Mouse (Mus musculus): ENCODE data around the gene Pparg.

Pparg gene

DNA sequence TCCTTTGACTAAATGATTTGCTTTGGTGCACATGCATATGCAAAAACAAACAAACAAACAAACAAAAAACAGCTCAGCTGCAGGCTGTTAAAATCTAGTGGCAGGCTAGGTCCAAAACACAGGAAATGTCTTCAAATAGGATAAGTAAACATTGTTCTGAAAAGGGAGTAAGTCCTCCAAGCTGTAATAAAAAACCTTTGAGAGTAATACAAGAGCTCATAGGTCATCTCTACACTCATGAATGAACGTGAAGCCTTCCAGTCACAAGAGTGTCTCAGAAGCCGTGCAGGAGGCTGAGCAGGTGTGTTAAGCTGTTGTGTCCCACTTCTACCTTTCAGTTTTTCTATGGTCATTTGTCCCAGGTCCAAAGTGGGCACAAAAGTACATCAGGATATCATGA, 102.6 kb downstream of the Pparg start:
- no peak for DNase-seq (ENCODE audit: low spot score in 2 of 2)

DNA sequence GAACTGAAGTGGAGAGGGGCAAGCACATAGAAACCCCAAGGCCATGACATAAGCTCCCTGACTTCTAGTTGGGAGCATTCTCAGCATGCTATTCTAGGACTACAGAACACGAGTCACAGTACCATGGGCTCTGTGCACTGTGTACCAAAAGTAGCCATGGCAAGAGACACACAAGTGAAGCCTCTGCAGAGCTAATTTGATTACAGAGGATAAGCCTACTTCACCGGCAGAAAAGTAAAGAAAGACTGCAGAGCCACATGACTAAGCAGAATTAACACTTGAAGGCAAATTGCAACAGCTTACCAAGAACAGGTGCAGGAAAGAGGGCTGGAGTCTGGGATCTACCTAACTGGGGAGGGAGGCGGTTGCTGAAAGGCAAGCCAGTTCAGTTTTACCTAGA, 103.9 kb downstream of the Pparg start:
- DNase-seq (ENCODE audit: low spot score in 2 of 2), result no peak

DNA sequence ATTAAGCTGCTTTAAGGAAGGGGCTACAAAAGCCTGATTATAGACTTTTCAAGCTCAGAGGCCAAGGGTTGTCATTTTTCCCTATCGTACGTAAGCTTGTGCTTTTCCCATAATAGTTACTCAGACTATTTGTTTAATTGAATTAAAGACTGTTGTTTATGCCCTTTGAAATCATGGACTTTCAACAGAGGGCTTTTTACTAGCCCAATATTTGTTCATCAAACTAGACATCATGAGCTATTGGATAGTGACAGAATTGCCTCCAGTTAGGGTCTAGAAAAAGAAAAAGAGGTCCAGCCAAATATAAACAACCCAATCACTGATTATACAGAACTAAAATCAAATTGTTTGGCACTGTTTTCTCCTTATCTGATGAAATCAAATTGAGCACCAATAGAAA, 104.7 kb downstream of the Pparg start:
- DNase-seq (ENCODE audit: low spot score in 2 of 2), result no peak

DNA sequence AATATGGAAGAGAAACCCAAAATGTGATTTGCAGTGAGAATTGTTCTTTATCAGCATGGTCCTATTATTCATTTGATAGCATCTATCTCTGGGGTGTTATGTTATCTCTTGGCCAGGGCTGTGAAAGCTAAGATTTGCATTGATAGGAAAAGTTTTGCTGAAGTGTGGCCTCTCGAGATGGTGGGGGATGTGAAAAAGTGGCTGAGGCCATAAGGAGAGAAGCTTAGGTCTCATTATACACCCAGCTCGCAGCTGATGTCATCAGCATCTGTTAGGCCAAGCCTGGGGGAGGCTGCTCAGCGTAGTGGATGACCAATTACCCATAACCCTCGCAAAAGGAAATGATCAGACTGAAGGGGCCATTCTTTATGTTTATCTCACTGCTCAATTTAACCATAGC, 105.1 kb downstream of the Pparg start:
- no peak for DNase-seq (ENCODE audit: low spot score in 2 of 2)

DNA sequence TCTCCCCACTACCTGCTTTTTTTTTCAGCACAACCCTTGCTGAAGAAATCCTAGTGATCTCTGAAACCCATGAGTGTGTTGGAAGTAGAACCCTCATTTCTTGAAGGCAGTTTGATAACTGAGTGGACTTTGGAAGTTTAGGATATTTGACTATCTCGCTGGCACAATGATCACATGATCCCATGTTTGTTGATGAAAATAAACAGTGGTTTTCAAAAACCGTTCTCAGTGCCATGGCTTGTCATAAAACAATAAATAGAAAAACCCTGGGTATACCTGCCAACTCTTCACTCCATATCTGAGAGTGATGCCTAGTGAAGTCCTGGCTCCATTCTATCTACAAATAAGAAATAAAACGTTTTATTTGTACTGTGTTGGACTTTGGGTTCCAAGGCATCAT, 105.8 kb downstream of the Pparg start:
- no peak for DNase-seq (ENCODE audit: low spot score in 2 of 2)

DNA sequence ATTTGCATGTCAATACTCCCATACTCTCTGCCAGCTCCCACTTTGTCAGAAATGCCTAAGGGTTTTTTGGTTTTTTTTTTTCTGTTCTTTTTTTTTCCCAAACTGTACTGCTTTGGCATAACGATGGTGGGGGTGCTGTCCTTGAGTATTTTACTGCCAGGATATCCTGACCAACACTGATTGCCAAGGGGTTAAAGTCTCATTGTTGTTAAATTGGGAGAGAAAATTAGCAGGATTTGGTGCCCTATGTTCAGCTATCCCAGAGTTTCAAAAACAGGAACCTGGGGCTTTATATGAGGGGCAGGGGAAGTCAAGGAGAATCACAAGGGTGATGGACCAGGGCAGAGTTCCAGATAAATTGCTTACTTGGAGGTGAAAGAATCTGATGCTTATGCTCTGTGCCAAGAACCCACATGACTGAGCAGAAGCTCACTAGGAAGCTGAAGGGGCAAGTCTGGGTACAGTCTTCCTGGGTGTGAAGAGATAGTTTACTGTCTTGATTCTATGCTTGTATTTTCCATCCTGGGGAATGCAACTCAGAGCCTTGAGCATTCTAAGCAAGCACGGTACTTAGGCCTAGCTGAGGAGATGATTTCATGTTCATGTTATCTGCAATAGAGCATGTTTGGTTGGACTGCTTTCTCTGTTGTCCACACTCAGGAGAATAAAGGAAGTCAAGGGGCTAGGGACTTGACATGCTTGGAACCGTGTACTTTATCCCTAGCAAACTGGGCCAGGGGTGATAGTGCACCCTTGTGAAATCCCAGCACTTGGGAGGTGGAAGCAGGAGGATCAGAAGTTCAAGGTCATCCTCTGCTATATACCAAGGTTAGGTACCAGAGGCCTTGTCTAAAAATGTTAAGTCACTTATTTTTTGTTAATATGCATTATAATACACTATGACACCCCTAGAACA, 109.2 kb downstream of the Pparg start:
- DNase-seq (ENCODE audit: low spot score in 2 of 2), result no peak

DNA sequence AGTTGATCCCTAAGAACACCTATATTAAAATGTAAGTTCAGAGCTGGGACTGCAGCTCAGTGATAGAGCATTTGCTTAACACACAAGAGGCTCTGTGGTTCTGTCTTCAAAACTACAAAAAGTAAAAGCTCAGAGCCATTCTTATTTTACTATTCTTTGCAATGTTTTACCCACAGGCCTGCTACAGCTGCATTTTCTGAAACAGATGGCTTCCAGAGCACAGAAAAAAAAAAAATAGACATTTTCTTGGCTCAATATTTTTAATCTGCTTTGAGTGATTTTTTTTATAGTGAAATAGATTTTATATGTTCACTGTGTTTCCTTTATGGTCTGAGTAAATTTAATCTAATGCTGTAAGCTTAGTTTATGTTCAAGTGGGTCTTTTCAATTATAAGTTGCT, 111.2 kb downstream of the Pparg start:
- DNase-seq (ENCODE audit: low spot score in 2 of 2), result no peak

DNA sequence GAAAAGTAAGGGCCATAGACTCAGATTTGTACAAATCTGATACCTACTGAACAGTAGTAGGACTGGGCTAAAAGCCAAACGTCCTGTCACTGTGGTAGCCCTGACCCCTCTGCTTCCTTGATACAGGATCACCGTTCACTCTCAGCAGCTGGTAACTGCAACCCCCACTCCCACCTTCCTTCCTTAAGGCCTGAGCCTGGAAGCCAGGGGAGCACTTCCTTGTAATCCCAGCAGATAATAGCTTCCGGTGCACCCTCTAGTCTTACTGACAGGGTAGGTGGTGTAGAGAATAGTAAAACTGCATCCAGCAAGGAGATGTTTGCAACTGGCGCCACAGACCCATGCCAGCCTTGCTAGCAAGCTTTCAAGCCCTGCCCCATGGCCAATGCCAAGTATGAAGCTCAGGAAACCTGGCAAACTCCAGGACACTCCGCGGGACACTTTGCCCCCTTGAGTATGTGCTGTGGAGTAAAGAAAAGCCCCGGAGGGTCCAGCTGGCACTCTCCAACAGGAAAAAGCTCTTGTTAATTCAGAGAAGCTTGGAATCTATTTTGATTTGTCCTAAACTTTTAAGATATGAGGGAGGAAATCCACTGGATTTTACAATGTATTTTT, 116.4 kb downstream of the Pparg start:
- DNase-seq (ENCODE audit: low spot score in 2 of 2), result no peak

DNA sequence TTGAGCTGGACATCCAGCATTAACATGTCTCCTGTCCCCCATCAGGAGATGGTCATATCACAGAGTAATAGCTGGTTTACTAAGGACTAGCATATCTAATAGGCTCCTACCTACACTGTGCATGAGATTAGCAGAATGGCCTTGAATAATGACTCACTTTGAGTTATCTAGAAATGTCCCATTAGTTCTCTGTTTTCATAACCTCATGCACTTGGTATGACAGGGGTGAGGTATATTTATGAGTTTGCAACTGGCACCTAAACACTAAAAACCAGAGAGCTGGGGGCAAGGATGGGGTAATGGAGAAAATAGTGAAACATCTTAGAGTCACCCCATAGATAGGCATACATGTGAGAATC, 119.2 kb downstream of the Pparg start:
- no peak for DNase-seq (ENCODE audit: low spot score in 2 of 2)

DNA sequence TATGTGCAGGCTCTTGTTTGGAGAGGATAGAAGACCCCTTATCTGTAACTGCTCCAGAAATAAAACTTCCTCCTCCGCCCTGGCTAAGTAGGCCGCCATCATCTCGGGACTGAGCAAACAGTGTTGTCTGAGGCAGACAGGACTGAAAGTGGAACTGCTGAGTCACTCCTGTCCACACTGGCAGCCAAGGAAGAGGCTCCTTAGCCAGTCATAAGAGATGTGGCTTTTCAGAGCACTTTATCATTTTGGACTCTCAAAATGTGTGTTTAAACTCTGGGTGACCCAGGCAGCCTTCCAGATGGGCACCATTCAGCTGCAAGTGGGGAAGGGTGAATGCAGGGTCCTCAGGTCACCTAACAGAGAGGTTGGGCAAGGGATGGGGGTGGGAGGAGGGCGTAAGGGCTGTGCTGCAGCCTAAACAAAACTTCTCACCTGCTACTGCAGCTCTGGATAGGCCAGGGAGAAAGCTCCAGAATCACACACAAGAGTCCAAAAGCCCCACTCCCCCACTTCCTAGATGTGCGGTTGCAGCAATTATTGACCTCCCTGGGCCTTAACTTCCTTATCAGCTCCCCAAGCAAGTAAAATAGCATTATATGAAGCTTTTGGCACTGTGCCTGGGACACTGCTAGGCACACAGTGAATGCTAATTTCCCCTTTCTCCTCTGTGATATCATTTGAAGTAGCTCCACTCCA, 119.7 kb downstream of the Pparg start:
- DNase-seq (ENCODE audit: low spot score in 2 of 2), result no peak

DNA sequence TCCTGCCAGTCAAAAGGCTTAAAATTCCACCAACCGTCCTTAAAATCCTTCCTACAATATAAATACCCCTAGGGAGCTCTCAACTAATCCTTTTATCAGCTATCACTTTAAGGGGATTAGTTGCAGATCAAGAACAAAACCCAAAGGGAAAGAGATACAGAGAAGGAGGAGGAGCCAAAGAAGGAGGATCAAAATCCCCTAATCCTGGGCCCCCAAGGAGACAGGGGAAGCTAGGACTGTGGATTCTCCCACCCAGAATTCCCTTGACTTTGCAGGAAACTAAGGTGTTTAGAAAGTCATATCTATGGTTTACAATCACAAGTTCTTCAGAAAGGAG, 120.2 kb downstream of the Pparg start:
- DNase-seq (ENCODE audit: low spot score in 2 of 2), result no peak

DNA sequence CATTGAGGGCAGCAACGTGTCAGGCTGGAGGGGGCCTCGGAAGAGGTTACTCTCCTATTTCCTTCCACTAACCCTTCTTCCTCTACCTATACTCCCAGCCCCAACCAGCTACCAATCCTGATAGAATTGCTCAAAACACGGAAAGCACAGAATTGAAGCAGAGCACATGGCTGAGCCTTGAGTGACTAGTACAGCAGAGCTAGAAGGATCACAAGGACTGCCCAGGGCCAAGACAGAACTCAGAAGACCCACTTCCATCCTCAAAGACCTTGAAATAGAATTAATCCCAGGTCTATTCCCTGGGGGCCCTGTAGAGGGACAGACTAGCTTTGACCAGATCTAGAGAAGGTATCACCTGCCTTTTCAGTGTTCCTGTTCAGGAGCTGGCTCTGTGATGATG, 120.9 kb downstream of the Pparg start:
- no peak for DNase-seq (ENCODE audit: low spot score in 2 of 2)

DNA sequence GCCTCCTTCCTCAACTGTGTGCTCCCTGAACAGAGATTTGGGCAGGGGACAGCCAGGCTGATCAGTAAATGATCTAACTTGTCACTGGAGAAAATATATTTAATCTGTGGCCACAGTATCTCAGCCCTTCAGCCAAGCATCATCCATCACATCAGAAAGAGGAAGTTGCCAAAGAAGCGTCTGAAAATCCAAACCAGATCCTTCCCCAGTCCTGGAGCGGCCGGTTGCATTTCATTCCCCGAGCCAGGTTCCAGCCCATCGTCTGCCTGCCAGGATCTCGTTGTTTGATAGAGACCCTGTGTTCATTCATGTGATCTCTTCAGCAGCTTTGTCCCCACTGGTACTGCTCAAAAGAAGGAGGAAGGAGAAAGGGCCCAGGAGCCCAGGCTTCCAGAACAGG, 124.9 kb downstream of the Pparg start:
- DNase-seq (ENCODE audit: low spot score in 2 of 2), result no peak

DNA sequence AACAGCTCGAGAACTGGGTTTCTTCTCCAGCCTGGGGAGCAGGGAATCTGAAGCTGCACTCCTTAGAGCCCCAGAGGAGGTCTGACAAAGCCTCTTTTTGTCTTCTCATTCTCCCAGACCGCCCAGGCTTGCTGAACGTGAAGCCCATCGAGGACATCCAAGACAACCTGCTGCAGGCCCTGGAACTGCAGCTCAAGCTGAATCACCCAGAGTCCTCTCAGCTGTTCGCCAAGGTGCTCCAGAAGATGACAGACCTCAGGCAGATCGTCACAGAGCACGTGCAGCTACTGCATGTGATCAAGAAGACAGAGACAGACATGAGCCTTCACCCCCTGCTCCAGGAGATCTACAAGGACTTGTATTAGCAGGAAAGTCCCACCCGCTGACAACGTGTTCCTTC, 129.1 kb downstream of the Pparg start:
- DNase-seq (ENCODE audit: low spot score in 2 of 2), result no peak

DNA sequence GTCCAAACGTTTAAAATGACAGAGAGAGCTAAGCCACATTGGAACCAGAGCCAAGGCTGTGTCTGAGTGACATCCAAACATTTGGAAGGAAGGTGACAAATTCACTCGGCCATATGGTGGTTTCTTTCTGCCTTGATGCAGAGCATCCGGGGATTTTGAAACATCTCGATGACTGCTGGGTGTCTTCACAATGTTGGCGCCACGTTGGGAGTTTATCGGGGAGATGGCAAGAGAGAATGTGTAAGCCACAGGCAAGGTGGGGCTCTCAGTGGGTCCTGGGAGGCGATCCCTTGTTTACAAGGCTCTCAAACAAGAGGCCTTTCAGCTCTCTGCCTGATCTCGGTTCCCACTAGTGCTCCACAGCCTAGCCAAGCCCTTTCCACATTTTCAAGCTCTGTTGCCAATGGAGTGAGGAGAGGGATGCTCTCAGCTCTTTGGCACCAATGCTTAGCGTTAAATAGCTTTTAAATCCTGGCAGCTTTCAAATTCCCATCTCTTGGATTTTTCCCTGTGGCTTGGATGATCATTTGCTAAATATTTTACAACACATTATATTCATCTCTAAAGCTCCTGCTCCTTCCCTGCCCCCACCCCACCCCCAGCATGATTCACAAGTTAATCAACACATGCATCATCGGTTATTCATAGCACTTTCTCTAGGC, 132.3 kb downstream of the Pparg start:
- peak in 1 of 2 experiments; percentile 29 for DNase-seq (ENCODE audit: low spot score in 2 of 2)

DNA sequence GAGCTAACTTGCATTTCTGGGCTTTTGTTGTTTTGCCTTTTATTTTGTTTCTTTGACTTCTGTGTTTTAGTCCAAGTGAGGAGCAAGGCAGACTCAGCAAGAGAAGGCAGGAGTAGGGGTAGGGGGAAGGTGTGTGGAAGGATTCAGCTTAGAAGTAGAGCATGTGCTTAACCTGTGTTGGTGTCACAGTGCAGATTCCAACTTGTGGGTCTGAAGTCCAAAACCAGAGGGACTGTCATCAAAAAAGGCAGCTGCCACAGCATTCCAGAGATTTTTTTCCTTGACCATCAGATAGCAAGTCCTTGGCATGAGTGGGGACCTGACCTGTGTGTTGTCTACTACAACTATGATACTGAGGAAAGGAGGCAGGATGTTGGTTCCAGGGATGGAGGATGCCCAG, 133.1 kb downstream of the Pparg start:
- no peak for DNase-seq (ENCODE audit: low spot score in 2 of 2)

DNA sequence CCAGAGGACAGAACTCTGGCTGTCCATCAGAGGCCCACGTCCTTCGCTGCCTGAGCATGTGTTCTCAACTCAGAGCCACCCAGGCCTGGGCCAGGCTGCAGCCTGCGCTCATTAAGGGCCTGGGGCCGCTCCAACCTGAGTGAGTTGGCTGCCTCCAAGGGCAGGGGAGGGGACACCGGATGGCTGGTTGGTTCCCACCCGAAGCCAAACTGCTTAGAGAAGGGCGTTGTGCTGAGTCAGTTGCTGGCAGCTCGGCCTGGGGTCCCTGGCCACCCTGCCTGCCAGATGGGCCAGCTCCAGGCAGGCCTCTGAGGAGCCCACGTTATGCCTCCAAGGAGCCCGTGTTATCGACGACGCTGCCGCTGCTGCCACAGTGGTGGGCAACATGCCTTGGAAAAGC, 138.8 kb downstream of the Pparg start:
- DNase-seq (ENCODE audit: low spot score in 2 of 2), result no peak

DNA sequence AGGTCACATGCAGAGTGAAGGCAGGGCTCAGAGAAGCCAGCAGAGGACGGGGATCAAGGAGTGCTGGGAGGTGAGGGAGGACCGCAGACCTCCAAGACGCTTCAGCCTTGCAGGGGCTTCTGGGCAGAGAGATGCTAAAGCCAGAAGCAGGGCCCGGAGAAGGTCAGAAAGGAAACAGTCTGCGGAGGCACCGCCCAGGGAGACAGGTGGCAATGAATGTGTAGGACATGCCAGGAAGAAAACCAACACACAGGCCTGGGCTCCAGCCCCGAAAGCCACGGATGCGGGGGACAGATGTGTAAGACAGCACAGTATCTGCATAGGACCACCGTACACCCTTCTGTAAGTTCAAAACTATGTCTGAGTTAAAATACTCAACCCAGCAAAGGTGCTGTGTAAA, 139.5 kb downstream of the Pparg start:
- no peak for DNase-seq (ENCODE audit: low spot score in 2 of 2)

DNA sequence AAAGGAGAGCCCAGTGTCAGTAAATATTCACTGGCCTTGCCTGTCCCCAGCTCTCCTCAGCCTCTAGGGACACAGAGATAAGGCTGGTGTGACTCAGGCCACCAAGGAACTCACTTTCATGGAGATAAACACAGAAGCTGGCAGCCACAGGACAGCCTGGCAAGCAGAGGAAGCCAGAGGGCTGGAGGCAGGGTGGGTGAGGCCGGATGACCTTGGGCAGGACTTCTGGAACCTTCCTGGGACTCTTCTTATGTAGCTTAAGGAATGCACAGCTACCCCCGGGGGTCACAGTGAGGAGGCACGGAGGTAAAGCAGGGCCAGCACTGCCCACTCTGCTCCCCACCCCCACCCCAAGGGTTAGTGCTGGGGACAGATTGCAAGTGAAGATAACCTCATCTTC, 140.4 kb downstream of the Pparg start:
- no peak for DNase-seq (ENCODE audit: low spot score in 2 of 2)

DNA sequence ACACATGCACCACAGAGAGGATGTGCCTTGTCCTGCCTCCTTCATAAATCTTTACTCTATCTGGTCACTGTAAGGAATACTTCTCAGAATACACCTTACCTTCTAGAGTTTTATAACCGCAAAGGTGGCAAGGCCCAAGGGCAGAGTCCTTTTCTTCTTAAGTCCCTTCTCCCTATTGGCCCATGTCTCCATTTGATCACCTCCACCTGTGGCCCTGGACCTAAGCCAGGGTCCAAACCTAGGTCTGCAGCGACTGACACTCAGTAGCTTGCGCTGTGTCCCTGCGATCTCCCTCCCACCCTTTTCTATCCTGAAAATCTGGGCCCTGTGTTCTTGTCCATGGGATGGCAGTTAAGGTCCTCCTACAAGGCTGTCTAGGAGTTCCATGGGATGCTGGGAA, 142.3 kb downstream of the Pparg start:
- no peak for DNase-seq (ENCODE audit: low spot score in 2 of 2)

DNA sequence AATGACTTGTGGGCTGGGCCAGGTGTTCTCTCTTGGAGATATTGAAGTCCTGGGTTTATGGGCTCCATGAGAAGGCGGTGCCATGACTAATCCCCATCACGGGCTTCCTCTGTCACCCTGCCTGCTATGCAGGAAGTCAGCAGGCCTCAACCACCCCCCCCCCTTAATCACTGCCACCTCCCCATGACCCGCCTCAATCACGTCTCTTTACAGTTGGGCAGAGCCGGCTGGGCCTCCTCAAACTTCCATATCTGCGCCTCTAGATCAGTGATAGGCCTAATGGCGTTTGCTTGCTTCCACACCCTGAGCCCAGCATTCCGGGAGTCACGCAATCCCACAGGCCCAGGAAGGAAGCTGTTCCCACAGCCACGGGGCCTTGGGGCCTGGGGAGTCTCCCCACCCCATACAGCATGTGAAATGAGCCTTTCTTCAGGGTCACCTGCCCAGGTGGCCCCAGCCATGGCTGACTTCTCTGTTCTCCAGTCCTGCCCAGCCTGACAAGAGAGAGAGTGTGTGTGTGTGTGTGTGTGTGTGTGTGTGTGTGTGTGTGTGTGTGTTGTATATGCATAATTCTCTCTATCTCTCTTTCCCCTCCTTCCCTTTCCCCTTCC, 142.9 kb downstream of the Pparg start:
- no peak for DNase-seq (ENCODE audit: low spot score in 2 of 2)

DNA sequence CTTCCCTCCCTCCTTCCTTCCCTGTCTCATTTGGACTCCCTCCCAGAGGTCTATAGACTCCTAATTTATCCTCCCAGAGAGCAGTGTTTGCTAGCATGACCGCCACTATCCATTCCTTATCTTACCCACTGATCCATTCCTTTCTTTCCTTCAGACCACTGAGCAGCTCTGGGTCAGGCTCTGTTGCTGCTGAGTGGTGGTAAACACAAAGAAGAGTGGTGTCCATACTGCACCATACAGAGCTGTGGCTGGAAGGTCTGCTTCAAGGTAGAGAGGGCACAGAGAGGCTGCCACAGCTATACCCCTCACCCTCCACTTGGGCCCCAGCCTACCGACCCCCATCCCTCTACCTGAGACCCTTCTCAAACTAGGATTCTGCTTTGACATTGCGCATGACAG, 143.4 kb downstream of the Pparg start:
- DNase-seq (ENCODE audit: low spot score in 2 of 2), result no peak

All from frontal cortex, postnatal 25 days (tissue).